Mouse (Mus musculus) erythroblast, embryonic 14.5 days (primary cell): Measurements from ENCODE around the gene Grin2d. TPM values are rescaled to one million over a fixed set of nuclear protein-coding genes. Genes with fewer than 3 reads are reported as not detected.

Experiments
- H3K27me3 ChIP-seq: 2 replicates; pipeline ENCODE4 v1.6.1; 2012; ENCODE audit warnings: inconsistent platforms; ENCODE audit not compliant: control insufficient read depth
- H3K36me3 ChIP-seq: 2 replicates; pipeline ENCODE4 v1.6.1; 2012; ENCODE audit warnings: mild to moderate bottlenecking, inconsistent platforms; ENCODE audit not compliant: control insufficient read depth
- H3K4me1 ChIP-seq: 2 replicates; pipeline ENCODE4 v1.6.1; 2012; ENCODE audit warnings: inconsistent platforms; ENCODE audit not compliant: control insufficient read depth
- H3K4me3 ChIP-seq: replicated peaks from 2 replicates; pipeline ENCODE3; 2012; ENCODE audit warnings: moderate library complexity, mild to moderate bottlenecking, inconsistent platforms
- H3K9me3 ChIP-seq: 2 replicates; pipeline ENCODE4 v1.6.1; 2012; ENCODE audit warnings: low read length, inconsistent platforms, mixed read lengths; ENCODE audit not compliant: control insufficient read depth
- GATA1 ChIP-seq: IDR thresholded peaks from 2 replicates; pipeline ENCODE4 v1.6.1; 2012; ENCODE audit warnings: low read length, inconsistent platforms, mixed read lengths
- TAL1 ChIP-seq: IDR thresholded peaks from 3 replicates; pipeline ENCODE4 v1.6.1; 2012; ENCODE audit warnings: low read length, inconsistent platforms, mixed read lengths
- polyA plus RNA-seq: library from polyadenylated mRNA; stranded (reverse); fragments of >175 nt; gene quantifications from 2 replicates; pipeline ENCODE4 v1.2.3, GENCODE M21; 2012

Grin2d gene
- polyA plus RNA-seq, 1 experiment, result 0.01 TPM

DNA sequence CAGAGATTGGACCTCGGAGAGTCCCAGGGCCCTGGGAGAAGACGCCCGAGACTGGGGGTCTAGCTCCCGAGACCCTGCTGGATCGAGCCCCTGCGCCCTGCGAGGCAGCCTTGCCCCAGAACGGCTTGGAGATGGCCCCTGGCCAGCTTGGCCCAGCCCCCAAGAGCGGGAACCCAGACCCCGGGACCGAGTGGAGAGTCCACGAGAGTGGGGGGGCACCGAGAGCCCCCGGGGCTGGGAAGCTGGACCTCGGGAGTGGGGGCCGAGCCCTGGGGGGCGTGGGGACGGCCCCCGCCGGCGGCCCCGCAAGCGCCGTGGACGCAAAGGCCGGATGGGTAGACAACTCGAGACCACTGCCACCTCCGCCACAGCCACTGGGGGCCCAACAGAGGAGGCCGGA, 83.2 kb downstream of the Grin2d start:
- H3K9me3 ChIP-seq, result no peaks in the 10 kb centered on the region
- H3K4me1 ChIP-seq, result peaks cover 44% of the 10 kb centered on the region
- H3K36me3 ChIP-seq, result no peaks in the 10 kb centered on the region
- TF ChIP-seq TAL1 (no peak), GATA1 (no peak)
- H3K4me3 ChIP-seq, result no peak overlapping the region
- H3K27me3 ChIP-seq, result peaks cover 73% of the 10 kb centered on the region

DNA sequence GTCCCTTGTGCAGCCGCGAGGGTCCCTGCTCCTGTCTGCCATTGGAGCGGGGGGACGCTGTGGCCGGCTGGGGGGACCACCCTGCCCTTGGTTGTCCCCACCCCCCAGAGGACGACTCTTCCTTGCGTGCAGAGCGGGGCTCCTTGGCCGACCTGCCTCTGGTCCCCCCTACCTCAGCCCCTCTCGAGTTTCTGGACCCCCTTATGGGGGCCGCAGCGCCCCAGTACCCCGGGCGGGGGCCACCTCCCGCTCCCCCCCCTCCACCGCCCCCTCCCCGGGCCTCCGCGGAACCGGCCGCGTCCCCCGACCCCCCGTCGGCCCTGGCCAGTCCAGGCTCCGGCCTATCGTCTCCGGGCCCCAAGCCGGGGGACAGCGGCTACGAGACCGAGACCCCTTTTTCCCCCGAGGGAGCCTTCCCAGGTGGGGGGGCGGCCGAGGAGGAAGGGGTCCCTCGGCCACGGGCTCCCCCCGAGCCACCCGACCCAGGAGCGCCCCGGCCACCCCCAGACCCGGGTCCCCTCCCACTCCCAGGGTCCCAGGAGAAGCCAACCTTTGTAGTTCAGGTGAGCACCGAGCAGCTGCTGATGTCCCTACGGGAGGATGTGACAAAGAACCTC, 84.1 kb downstream of the Grin2d start:
- H3K4me3 ChIP-seq, result no peak overlapping the region
- no peak for TF ChIP-seq TAL1
- no peak for TF ChIP-seq GATA1
- H3K9me3 ChIP-seq, result no peaks in the 10 kb centered on the region
- no peaks in the 10 kb centered on the region for H3K36me3 ChIP-seq
- peaks cover 68% of the 10 kb centered on the region for H3K27me3 ChIP-seq
- peaks cover 39% of the 10 kb centered on the region for H3K4me1 ChIP-seq

DNA sequence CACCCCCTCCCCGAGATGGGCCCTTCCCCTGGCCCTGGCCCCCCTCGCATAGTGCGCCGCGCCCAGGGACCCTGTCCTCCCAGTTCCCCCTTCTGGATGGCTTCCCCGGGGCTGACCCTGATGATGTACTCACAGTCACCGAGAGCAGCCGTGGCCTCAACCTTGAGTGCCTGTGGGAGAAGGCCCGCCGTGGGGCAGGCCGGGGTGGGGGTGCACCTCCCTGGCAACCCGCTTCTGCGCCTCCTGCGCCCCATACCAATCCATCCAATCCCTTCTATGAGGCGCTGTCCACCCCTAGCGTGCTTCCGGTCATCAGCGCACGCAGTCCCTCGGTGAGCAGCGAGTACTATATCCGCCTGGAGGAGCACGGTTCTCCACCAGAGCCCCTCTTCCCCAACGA, 84.9 kb downstream of the Grin2d start:
- Histone ChIP-seq H3K4me1 (peaks cover 30% of the 10 kb centered on the region), H3K4me3 (no peak overlapping the region), H3K36me3 (no peaks in the 10 kb centered on the region), H3K9me3 (no peaks in the 10 kb centered on the region), H3K27me3 (peaks cover 63% of the 10 kb centered on the region)
- TF ChIP-seq GATA1, result no peak
- TF ChIP-seq TAL1, result no peak

DNA sequence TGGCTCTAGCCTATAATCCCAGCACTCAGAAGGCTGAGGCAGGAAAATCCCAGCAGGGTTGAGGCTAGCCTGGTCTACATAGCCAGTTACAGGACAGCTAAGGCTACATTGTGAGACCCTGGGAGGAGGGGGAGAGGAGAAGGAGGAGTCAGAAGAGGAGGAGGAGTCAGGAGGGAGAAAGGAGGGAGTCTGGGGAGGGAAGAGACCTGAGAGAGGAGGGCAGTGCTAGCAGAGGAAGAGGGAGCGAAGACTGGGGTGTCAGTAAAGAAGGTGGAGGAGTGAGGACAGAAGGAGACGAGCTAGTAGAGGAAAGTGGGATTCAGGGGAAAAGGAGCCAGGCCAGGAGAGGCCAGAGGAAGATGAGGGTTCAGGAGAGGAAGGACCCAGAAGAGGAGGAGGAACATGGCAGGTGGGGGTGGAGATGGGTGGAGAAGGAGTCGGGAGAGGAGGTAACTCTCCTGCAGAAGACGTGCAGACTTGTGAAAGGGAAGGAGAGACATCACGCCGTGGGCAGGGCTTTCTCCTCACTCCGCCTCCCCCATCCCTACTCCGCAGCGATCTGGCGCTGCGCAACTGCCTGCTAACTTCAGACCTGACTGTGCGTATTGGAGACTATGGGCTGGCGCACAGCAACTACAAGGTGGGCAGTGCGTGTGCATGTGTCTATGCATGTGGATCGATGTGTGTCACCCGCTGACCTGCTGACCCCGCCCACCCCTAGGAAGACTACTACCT, 86.3 kb downstream of the Grin2d start:
- Histone ChIP-seq H3K36me3 (no peaks in the 10 kb centered on the region), H3K4me1 (peaks cover 17% of the 10 kb centered on the region), H3K9me3 (no peaks in the 10 kb centered on the region), H3K27me3 (peaks cover 63% of the 10 kb centered on the region), H3K4me3 (no peak overlapping the region)
- TF ChIP-seq GATA1, result no peak
- no peak for TF ChIP-seq TAL1

DNA sequence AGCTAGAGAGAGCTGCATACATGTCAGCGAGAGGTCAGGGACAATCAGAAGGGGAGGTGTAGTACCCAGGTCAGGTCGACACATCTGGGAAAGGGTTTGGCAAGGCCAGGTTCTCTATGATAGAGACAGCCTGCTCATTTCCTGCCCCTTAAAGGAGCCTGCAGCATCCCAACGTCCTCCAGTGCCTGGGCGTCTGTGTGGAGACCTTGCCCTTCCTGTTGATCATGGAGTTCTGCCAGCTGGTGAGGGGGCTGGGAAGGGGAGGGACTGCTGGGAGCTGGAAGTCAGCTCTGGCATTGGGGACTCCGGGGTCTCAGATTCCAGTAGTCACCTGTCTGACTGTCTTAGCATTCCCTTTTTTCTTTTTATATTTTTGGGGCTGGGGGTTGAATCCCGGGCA, 87.5 kb downstream of the Grin2d start:
- TF ChIP-seq TAL1, result no peak
- TF ChIP-seq GATA1, result no peak
- H3K27me3 ChIP-seq, result peaks cover 69% of the 10 kb centered on the region
- H3K36me3 ChIP-seq, result no peaks in the 10 kb centered on the region
- no peaks in the 10 kb centered on the region; the same call in 1 of the 2 replicates for H3K9me3 ChIP-seq
- peaks cover 5% of the 10 kb centered on the region for H3K4me1 ChIP-seq
- H3K4me3 ChIP-seq, result no peak overlapping the region

DNA sequence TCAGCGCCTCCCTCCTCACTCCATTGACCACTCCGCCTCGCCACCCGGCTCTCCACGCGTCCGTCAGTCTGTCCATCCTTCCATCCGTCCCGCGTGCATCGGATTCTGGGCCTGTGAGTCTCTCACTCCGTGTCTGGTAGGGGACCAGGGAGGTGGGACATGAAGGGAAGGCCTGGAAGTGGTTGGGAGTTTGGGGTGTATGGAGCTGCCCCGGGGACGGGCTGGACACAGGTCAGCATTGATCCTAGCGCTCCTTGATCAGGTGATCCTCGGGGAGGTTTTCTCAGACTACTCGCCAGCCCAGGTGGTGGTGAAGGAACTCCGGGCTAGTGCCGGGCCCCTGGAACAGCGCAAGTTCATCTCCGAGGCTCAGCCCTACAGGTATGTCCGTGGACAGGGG, 90.5 kb downstream of the Grin2d start:
- Histone ChIP-seq H3K36me3 (no peaks in the 10 kb centered on the region), H3K9me3 (peaks cover 3% of the 10 kb centered on the region; the same call in 1 of the 2 replicates), H3K27me3 (peaks cover 82% of the 10 kb centered on the region), H3K4me1 (peaks cover 9% of the 10 kb centered on the region), H3K4me3 (no peak overlapping the region)
- TF ChIP-seq TAL1 (no peak), GATA1 (no peak)

DNA sequence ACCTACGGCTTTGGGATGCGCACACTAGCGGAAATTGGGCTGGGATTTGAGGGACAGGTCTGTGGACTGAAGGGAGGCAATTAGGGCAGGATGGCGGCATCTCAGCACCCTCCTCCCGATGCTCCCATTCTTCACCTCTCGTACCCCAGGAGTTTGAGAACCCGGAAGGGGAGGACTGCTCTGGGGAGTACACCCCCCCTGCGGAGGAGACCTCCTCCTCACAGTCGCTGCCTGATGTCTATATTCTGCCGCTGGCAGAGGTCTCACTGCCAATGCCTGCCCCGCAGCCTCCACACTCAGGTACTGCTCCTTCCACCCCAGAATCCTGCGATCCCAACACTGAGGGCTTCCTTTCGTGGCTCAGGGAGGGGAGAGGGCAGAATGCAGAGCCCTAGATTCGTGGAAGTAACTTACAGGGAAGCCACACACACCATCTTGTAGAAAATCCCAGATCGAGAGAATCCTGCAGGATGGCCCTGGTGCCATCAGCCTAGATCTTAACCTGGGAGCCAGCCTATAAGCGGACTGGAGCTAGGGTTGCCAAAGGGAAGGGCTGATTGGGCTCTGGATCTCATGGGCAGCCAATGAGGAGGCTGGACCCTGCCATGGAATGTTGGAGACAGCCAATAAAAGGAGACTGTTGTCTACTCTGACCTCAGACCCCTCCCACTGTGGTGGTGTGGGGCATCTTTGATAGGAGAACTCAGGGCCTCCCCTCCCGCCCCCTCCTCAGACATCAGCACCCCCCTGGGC, 91.3 kb downstream of the Grin2d start:
- H3K27me3 ChIP-seq, result peaks cover 84% of the 10 kb centered on the region
- H3K9me3 ChIP-seq, result peaks cover 3% of the 10 kb centered on the region; the same call in 1 of the 2 replicates
- H3K4me3 ChIP-seq, result no peak overlapping the region
- TF ChIP-seq GATA1 (no peak), TAL1 (no peak)
- H3K4me1 ChIP-seq, result peaks cover 7% of the 10 kb centered on the region
- no peaks in the 10 kb centered on the region for H3K36me3 ChIP-seq

DNA sequence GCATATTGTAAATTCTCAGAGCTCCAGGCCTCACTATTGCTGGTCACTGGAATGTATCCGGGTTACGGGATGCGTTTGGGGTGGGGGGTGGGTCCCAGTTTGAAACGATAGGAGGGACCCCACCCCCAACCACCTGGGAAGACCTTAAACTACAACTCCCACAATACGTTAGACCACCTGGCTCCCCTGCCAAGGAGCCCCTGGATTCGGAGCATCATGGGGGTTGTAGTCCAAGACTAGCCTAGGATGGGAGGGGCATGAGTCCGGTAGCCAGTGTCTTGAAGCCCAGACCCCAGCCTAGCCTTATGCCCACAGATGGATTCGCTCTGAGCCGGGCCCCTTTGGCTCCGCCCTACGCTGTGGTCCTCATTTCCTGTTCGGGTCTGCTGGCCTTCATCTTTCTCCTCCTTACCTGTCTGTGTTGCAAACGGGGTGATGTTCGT, 92.0 kb downstream of the Grin2d start:
- peaks cover 83% of the 10 kb centered on the region for H3K27me3 ChIP-seq
- H3K36me3 ChIP-seq, result no peaks in the 10 kb centered on the region
- H3K9me3 ChIP-seq, result peaks cover 3% of the 10 kb centered on the region; the same call in 1 of the 2 replicates
- TF ChIP-seq TAL1, result no peak
- no peak for TF ChIP-seq GATA1
- H3K4me3 ChIP-seq, result no peak overlapping the region
- peaks cover 7% of the 10 kb centered on the region for H3K4me1 ChIP-seq
